Mouse (Mus musculus) left cerebral cortex, postnatal 10 days (tissue): ENCODE results near the gene Gm20696. TPM values are rescaled to one million over a fixed set of nuclear protein-coding genes. Genes with fewer than 3 reads are reported as not detected.

Experiments used
- DNase-seq, 2 experiments: peaks; one replicate each; pipeline ENCODE4 v3.0.0; 2021 to 2022; ENCODE audit warnings: low spot score in 2 of 2, mixed read lengths in 1 of 2; ENCODE audit errors: extremely low spot score in 1 of 2
- intact Hi-C: fragments of 180-260 bp; cut with DNase I; formaldehyde crosslinking; loops from one replicate; pipeline ENCODE4 v1.15.1; 2025
- total RNA-seq, 2 experiments: library from RNA; stranded (reverse); gene quantifications; 2 replicates each; pipeline ENCODE4 v1.2.3; 2021

Gm20696 gene
- total RNA-seq, 2 experiments from 2014 or later: 7.0 to 7.9 TPM

DNA sequence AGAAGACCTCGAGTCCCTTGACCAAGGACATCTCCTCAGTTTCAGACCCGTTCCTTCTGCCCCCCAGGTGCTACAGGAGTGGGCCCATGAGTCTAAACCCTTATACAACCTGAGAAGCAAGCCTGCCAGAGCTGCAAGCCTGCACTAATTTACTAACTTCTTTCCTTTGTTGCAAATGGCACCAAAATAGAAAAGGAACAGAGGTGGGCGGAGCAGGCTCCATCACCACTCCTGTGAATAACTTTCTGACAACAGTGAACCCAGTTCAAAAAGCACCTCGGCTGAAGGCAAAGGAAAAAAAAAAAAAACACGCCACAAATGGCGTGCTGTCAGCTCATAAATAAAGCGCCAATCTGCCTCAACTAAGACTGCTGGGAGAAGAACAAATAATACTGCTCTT is 225.5 kb downstream of the Gm20696 start:
- intact Hi-C loops: no loop called here
- no peak for DNase-seq

DNA sequence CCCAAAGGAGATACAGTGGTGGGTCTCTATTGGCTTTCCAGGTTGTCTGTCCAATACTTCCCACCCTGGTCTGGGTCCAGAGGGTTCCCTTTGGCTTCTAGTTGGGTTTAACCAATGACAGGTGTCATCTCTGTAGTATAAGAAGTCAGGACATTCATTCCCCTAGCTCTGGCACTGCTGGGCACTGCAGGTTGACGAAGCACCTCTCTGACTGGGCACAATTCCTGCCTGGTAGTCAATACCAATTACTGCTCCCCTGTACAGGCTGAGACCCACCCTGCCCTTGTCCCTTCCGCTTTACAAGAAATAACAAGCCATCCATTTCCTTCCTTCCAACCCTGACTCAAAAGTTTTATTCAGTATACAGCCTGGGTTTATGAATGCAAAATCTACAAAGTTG is 226.0 kb downstream of the Gm20696 start:
- DNase-seq: no peak
- intact Hi-C loops: no loop called here

DNA sequence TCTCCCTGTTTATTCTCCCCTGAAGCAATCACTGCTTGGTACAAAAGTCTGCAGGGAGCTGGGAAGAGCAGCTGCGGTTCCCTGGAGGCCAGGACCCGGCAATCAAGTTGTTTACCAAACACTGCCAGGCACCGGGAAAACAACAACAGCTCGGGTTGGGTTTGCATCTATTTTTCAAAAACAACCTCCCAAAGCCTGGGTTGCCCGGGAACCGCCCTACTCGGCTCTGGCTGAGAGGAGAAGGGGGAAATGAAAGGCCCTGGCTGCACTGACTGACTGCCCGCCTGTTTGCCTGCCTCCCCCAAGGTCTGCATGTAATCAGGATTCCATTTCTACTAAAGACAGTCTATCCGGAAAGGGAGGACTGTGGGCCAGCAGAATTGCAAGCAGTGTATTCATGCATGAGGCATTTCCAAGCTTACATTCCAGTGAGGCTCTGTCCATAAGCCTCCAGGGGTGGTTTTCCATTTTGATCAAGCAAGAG is 226.7 kb downstream of the Gm20696 start:
- peak in 1 of 2 experiments; percentile 42 for DNase-seq
- intact Hi-C loops: no loop called here

DNA sequence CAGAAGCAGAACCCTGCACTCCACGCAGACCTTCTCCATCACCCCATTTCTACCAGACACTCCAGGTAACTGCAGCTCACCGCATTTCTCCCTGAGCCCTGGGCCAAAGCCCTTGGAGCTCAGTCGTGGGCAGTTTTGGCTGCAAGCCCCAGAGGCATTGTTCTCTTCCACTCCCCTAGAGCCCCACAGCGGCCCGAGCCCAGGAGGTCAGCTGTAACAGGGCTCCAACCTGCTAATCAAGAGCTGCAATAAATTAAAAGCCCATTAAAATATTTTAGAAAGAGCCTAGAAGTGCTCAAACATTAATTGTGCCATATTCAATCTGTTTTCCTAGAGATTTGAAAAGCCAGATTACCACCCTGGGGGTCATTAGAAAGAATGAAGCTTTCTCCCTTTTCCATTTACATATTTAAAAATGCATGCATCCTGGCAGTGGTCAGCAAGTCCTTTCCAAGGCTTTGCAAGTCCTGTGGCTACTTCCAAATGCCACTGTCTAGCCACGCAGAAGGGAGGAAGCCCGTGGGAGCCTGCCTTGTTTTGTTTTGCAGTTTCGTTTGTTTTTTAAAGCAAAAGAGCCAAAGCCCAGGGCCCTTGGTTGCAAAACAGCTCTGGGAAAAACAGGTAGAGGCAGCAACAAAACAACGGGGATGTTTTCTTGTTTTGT is 227.3 kb downstream of the Gm20696 start:
- intact Hi-C loops: no loop called here
- peak in 1 of 2 experiments; percentile 59 for DNase-seq

DNA sequence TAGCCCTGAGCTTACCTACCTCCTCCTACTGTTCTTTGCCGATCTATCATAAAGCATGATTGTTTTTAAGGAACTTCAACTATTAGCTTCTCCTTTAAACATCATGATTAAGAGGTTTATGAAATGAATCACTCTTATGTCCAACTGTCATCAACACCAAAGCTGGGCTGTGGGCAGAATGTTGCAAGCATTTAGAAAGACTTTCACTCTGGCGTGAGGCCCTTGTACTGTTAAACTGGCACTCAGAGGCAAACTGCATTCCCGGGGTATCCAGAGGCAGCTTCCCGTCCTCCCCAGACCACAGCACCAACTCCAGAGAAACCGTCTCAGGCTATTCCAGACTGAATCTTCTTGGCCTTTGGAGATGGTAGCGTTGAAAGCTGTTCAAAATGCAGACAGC is 230.2 kb downstream of the Gm20696 start:
- intact Hi-C loops: no loop called here
- no peak for DNase-seq

DNA sequence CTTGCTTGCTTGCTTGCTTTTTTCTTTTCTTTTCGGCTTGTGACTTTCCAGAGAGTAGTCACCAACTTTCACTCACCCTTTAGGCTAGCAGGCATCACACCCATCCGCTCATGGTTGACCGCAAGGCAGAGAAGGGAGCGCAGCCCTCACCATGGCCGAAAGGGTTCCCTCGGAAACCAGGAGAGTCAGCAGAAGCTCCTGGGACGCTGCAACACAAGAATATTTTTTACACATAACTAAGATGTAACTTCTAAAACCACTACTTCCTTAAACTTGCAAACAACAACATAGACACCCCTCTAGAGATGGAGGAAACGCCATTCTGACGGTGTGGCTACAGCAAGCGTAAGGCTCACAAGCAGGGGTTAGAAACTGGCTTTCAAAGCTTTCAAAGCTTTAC is 231.5 kb downstream of the Gm20696 start:
- DNase-seq: no peak

DNA sequence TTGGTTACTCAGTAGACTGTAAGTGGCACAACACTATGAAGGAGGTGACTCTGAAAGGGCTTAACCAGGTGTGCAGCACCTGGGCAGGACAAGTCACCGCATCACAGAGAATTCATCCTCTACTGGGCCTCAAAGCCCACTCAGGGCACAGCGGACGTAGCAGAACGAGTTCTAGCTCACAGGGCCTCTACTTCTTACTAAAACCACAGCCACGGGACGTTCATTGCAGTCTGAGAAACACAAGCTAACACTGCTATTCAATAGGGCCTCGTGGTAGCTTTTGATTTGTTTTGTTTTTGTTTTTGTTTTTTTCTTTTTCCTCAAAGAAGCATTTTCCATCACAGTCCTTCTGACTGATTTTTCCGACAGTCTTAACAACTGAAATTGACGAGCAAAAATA is 233.6 kb downstream of the Gm20696 start:
- intact Hi-C loops: no loop called here
- DNase-seq: no peak

More for the DNA sequence above, 231.5 kb downstream of the Gm20696 start:
- intact Hi-C loops: no loop called here

DNA sequence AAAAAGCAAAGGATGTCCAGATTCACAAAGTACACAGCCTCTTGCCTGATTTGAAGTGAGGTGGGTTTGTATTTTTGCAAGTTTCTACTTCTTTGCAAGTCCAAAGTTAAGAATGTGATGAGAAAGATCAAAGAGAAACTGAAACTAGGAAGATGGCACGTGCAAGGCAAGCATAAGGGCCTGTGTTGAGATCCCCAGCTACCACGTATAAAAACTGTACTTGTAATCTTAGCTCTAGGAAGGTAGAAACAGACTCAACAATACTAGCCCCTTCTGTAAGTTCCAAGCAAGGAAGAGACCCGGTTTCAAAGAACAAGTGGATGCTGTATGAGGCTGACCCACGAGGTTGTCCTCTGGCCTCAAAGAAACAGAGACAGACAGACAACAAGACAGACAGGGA is 234.7 kb downstream of the Gm20696 start:
- DNase-seq: no peak
- intact Hi-C loops: no loop called here

DNA sequence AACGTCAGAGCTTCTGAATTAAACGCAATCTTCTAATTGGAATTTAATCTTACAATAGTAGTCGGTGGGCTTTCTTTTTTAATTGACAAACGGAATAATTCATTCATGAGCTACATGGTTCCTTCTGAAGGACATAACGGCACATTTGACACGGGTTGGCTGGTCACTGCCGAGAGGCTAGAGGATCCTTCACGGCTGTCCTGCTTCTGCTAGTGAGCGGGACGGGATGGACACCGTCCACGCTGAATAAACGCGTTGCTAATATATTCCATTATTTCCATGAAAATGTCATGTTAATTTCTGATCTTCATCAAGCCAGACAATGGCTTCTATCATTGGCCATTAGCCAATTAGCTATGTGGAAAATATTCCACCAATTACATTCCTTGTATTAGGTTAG is 236.0 kb downstream of the Gm20696 start:
- no peak for DNase-seq
- intact Hi-C loops: no loop called here

DNA sequence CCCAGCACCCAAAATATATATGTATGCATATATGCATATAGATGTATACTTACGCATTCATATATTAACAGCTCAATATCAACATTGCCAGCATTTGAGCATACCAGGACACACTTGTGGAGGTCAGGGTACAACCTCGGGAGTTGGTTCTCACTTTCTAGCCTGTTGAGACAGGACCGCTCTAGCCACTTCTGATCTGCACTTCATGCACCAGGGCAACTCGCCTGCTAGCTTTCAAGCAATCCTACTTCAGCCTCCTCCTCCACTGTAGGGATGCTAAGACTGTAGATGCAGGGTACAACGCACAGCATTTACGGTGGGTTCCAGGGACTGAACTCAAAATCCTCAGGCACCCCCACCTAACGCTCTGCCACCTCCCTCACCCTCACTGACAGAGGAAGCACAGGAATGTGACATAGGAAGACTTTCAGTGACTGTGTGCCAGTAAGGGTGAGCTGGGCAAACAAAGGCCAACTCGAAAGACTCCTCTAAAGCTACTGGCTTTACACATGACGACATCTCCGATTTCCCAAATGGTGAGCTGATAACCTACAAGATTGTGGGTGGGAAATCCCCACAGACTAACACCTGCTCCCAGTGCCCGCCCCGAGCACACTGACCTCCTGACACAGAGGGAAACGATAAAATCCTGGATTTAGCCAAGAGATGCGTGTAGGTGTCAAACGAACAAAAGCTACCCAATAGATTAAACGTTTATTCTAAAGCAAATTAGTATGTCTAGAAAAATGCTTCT is 237.0 kb downstream of the Gm20696 start:
- intact Hi-C loops: no loop called here
- DNase-seq: no peak

DNA sequence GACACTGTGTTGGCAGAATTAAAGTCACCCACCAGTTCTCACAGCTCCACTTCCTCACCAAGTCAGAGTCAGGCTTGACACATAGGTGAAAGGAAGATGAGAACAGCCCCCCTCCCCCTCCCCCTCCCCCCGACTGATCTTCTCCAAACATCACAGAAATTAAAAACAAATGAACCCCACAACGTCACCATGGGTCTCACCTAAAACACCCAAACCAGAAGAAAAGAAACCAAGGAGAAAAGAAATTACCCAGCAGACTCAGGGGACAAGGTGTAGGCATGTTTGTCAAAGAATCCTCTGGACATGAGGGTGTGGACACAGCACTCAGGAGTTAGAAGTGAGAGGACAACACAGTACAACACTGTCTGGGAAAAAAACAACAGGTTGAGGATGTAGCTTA is 237.6 kb downstream of the Gm20696 start:
- intact Hi-C loops: no loop called here
- DNase-seq: no peak

DNA sequence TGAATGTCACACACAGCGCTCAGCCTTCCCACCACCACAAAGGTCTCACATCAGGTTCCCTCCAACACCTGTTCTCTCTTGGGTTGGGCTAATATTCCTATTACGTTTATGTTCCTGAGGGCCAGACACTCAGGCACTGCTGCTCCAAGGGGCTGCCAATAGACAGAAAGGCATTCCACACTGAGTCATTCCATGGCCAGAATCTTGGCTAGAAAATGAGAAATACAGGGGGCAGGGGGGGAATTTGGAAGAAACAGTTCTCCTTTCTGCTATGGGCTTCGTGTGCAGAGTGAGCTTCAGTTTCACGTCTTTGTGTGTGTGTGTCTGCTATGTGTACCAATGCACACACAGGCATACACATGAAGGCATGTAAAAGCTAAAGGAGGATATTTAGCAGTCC is 239.3 kb downstream of the Gm20696 start:
- DNase-seq: no peak
- intact Hi-C loops: no loop called here

DNA sequence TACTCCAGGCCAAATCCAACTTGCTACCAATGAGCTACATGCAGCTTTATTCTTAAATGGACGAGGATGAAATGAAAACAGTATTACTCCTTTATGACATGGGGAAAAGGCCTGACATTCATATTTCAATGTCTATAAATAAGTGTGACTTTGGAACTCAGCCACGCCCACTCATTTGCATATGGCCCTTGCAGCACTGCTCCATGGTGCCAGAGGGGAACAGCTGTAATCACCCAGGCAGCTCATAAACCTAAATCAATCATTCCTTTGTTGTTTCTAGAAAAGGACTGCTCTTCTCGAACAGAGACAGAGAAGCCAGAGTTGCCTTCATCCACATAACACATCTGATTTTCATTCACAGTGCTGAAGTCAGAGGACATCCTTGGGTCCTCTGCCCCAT is 241.6 kb downstream of the Gm20696 start:
- DNase-seq: no peak
- intact Hi-C loops: no loop called here

DNA sequence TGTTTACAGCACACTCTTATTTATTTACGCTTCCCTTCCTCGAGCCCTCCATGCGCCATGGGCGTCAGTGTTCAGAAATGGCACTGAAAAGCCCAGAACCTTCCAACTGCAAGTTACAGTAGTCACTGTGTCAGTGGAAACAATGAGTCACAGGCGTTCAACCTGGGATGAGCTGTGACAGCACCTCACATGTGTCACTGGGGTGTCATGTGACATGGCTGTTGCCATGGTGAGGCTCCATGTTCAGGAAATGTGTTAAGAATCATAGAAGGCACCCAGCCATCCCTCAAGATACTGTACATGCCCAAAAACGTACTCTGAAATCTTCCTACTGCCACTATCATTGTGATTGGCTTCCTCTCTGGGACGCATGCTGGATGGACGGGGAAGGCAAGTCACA is 245.9 kb downstream of the Gm20696 start:
- intact Hi-C loops: no loop called here
- no peak for DNase-seq

DNA sequence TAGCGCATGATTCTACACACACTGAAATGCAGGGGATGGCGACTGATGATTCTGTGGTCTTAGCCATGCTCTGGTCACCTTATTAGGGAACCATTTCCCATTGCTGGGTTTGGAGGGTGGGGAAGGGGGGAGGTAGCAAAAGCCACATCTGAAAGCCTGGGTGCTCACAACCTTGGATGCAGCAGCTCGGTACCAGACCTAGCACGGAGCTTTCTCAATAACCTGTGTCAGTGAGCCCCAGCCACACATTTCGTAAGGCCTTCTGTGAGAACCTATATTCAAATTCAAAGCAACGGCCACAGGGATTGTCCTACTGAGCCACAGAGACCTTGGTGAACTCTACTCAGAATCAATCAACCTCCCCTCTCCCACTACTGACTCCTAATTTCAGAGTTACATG is 254.0 kb downstream of the Gm20696 start:
- intact Hi-C loops: no loop called here
- DNase-seq: no peak

DNA sequence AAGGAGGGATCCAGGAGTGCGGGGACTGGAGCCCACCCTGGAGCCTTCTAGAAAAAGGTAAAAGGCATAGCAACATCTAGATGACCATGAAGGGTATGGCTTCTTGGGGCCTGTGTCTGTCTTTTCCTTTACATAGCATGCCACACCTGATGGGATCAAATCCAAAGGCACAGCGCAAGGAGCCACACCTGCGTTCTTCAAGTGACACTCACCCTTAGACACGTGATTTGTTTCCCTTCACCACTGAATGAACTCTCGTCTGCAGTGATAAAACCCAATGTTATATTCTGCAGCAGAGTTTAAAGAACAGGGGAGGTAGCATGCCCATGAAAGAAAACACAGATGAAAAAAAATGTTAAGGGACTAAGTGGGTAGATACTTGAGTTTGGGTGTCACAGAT is 257.0 kb downstream of the Gm20696 start:
- intact Hi-C loops: no loop called here
- DNase-seq: no peak

DNA sequence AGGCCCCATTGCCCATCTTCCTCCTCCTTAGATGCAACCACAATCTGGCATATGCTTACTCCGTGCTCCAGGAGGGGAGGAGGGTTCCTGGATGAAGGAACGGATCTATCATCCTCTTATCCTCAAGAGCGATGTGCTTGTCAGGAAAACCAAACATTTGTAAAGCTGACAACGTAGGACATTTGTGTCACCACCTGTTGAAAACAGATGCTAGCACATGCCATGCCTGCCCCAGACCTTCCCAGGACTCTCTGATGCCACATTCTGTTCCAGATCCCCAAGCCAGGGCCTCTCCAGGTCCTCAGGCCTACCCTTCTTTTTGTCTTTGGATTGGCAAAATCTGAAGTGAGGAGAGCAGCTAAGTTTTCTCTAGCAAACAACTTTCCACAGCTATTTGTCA is 257.7 kb downstream of the Gm20696 start:
- intact Hi-C loops: no loop called here
- DNase-seq: no peak

DNA sequence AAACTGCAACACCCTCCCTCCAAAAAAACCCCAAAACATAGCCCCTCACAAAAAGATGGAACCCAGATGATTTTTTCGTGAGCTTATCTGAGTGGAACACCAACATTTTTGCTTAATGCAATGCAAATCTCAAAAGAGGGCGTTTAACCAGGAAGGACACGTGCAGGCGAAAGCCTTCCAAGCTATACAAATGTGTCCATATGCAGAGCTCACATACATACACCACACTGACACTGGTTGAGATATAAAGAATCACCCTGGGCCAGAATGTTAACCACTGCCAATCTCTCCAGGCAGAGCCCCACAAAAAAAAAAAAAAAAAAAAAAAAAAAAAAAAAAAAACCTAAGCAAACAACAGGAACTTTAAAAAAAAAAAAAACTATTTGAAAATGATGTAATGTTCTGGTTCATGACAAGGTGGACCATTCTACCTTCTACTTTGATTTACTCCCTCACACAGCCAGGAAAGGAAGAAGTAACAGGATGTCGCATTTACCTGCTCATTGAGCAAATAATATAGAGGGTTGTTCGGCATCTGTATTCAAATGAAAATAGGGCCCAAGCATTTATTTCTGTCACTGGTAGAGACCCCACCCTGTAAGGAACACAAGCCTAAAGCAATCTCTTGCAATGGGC is 262.7 kb downstream of the Gm20696 start:
- no peak for DNase-seq
- intact Hi-C loops: no loop called here

DNA sequence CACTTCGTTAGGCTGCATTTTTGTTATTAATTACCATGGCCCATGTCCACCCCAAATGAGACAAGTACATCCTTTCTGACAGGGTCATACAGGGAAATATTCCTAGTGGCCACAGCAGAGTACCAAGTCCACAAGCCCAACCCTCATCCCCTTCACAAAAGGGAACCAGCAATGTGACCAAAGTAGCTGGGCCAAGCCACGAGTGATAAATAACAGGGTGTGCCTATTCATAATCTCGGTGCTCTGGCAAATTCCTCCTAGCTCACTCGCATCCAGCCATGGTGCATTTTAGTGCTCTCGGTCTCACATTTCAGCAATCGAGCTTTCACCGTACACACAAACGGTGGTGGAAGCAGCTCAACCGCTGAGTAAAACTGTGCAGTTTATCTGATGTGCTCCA is 263.7 kb downstream of the Gm20696 start:
- intact Hi-C loops: no loop called here
- no peak for DNase-seq

DNA sequence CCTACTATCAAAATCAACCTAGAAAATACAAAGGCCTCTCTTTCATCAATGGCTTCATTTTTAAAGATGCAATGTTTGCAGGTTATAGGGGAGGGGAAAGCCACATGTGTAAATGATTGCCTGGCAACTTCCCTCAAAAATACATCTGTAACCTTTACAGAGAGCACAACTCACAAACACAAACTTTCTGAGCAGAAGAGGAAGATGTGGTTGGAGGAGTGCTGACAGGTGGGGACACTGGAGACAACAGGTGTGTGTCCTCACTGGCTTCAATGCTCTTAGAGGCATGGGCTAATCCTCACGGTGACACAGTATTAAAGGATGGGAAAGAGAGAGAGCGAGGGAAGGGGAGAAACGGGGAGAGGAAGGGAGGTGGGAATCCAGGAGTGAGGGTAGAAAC is 264.2 kb downstream of the Gm20696 start:
- no peak for DNase-seq

More for the DNA sequence above, 264.2 kb downstream of the Gm20696 start:
- intact Hi-C loops: no loop called here
